Mouse (Mus musculus) kidney, adult 2 months (tissue): ENCODE data around the gene 1700019N19Rik. TPM values are rescaled to one million over a fixed set of nuclear protein-coding genes. Genes with fewer than 3 reads are reported as not detected.

Source experiments
- DNase-seq: peaks from one replicate; pipeline ENCODE4 v3.0.0; 2021
- H3K27ac ChIP-seq: fragments of 200-500 bp; 2 replicates; pipeline ENCODE4 v1.5.1; 2012; ENCODE audit warnings: low read depth, low read length, control low read depth, inconsistent platforms; ENCODE audit not compliant: insufficient read depth
- H3K27me3 ChIP-seq: fragments of 200-500 bp; replicated peaks from 2 replicates; pipeline ENCODE4 v1.6.1; 2012; ENCODE audit warnings: mild to moderate bottlenecking, moderate library complexity, low read length, inconsistent platforms; ENCODE audit not compliant: control insufficient read depth, insufficient read depth
- H3K36me3 ChIP-seq: fragments of 200-500 bp; 2 replicates; pipeline ENCODE4 v1.6.1; 2012; ENCODE audit warnings: mild to moderate bottlenecking, moderate library complexity, low read length, inconsistent platforms; ENCODE audit not compliant: control insufficient read depth, insufficient read depth
- H3K4me1 ChIP-seq: fragments of 200-500 bp; 2 replicates; pipeline ENCODE4 v1.6.1; 2011; ENCODE audit warnings: low read length; ENCODE audit not compliant: control insufficient read depth, insufficient read depth
- H3K4me3 ChIP-seq: fragments of 200-500 bp; 2 replicates; pipeline ENCODE4 v1.5.1; 2011; ENCODE audit warnings: mild to moderate bottlenecking, low read depth, low read length, control low read depth; ENCODE audit not compliant: insufficient read depth
- CTCF ChIP-seq: fragments of 200-500 bp; conservative IDR thresholded peaks from 2 replicates; pipeline ENCODE4 v1.5.1; 2011; ENCODE audit warnings: low read depth, mild to moderate bottlenecking, control low read depth, low read length, moderate library complexity, mixed read lengths; ENCODE audit not compliant: insufficient read depth, insufficient read length
- POLR2A ChIP-seq: fragments of 200-500 bp; IDR thresholded peaks from one replicate; pipeline ENCODE4 v1.6.1; 2011; ENCODE audit warnings: low read depth, low read length, control low read depth
- WGBS: fragments of 180-500 bp; shearing (Covaris S2); methylation state at CpG from one replicate; pipeline ENCODE4 v1.1.7; 2018; 5-methylcytosine and 5-hydroxymethylcytosine counted together
- polyA plus RNA-seq: library from polyadenylated mRNA; depleted of rRNA; stranded (reverse); fragments of >200 nt; gene quantifications from 2 replicates; pipeline ENCODE4 v1.2.3, GENCODE M21; 2012; rRNA removed

Gene 1700019N19Rik
- polyA plus RNA-seq, 1 experiment: 0.16 TPM

- no peak for DNase-seq
- 30% methylated on average over 4 of the region's 4 CpGs for WGBS
- no peak for TF ChIP-seq POLR2A
- no peak for TF ChIP-seq CTCF
- H3K4me3 ChIP-seq: no peak overlapping the region
- H3K27ac ChIP-seq: no peak overlapping the region
- no peaks in the 10 kb centered on the region for H3K4me1 ChIP-seq
- H3K36me3 ChIP-seq: no peaks in the 10 kb centered on the region
- H3K27me3 ChIP-seq: no peaks in the 10 kb centered on the region
These were observed 50.5 kb downstream of the 1700019N19Rik start for GRCm38 (mm10) chr19:58743736-58744135.

DNA sequence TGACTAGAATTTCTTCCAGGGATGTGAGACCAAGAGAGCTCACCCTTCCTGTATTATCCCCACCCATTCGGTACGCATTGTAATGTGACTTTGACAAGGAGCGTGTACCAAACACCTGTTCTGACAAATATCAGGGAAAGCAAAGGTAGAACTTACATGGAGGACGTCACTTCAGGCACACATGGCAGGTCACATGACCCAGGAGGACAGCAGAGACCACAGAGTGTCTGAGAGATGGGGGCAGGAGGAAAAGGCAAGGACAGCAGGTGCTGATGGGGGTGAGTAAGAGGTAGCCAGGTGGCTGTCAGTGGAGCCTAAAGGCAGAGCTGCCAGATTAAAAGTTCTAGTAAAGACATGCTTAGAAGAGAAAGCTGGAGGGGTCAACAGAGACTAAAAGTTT lies 51.5 kb downstream of the 1700019N19Rik start:
- TF ChIP-seq CTCF (no peak), POLR2A (no peak)
- no peak overlapping the region for H3K27ac ChIP-seq
- WGBS: 86% methylated on average over 4 of the region's 4 CpGs
- no peaks in the 10 kb centered on the region for H3K36me3 ChIP-seq
- no peaks in the 10 kb centered on the region for H3K27me3 ChIP-seq
- H3K4me1 ChIP-seq: no peaks in the 10 kb centered on the region
- DNase-seq: no peak
- H3K4me3 ChIP-seq: no peak overlapping the region

DNA sequence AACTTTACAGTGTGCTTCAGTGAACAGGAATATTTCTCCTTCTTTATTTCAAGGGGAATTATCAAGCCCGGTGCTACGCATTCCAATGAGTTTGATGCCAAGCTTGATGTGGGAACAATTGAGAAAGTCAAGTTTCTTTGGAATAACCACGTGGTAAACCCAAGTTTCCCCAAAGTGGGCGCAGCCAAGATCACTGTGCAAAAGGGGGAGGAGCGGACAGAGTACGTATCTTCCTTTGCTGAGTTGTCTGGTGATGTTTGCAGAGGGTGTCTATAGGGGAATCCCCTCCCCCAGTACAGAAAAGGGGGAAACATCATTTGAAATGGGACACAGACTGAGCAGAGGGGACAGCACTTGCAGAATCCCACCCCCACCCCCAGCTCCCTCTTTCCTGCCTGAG lies 53.2 kb downstream of the 1700019N19Rik start:
- no peak overlapping the region for H3K27ac ChIP-seq
- no peaks in the 10 kb centered on the region for H3K27me3 ChIP-seq
- TF ChIP-seq POLR2A (no peak), CTCF (no peak)
- 77% methylated on average over 6 of the region's 6 CpGs for WGBS
- no peak overlapping the region for H3K4me3 ChIP-seq
- no peaks in the 10 kb centered on the region for H3K4me1 ChIP-seq
- no peak for DNase-seq
- H3K36me3 ChIP-seq: no peaks in the 10 kb centered on the region

DNA sequence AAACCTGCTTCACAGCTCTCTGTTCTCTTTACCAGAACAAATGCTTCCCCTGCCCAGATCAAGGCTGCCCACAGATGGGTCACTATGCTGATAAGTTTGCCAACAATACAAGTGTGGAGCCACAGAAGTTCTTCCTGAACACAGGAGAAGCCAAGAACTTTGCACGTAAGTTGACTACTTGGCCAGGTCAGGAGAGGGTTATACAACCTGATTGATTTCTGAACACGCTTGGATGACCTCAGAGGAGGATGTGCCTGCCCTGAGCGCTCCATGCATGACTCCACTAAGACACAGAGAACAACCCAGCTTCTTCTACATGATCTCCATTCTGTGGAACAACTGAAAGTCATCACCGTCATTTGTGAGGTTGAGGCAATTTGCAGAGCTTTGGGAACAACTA lies 56.1 kb downstream of the 1700019N19Rik start:
- Histone ChIP-seq H3K4me1 (no peaks in the 10 kb centered on the region), H3K4me3 (no peak overlapping the region), H3K27ac (no peak overlapping the region), H3K27me3 (no peaks in the 10 kb centered on the region), H3K36me3 (no peaks in the 10 kb centered on the region)
- no peak for TF ChIP-seq POLR2A
- TF ChIP-seq CTCF: no peak
- 53% methylated on average over 4 of the region's 4 CpGs for WGBS
- DNase-seq: peak; percentile 37

Other genes starting within 250 kb of the 1700019N19Rik start
- not detected in 2 replicates for gene Pnlip, start 142.0 kb downstream of the 1700019N19Rik start, polyA plus RNA-seq
- gene Pnliprp1, start 65.6 kb downstream of the 1700019N19Rik start, polyA plus RNA-seq: 0.31 and 0.38 TPM in 2 replicates
- gene Pnliprp2, start 34.7 kb downstream of the 1700019N19Rik start, polyA plus RNA-seq: not detected in 2 replicates
- gene Eno4, start 149.0 kb upstream of the 1700019N19Rik start, polyA plus RNA-seq: 0.08 and 0.31 TPM in 2 replicates
- gene Hspa12a, start 149.2 kb upstream of the 1700019N19Rik start, polyA plus RNA-seq: 17.9 and 21.6 TPM in 2 replicates